Mouse (Mus musculus) embryonic fibroblast, embryonic 13.5 days (primary cell): ENCODE measurements at regions not wholly inside any gene's neighbourhood (a gene's known extent, or its start where the extent isn't known, plus 50 kb on each side); places are given as distances from the start of the nearest gene placed in this dataset.

ENCODE experiments used
- H3K27ac ChIP-seq: 2 replicates; pipeline ENCODE4 v1.5.1; 2012; ENCODE audit warnings: low read length, control low read depth, inconsistent platforms; ENCODE audit not compliant: insufficient read depth
- H3K4me1 ChIP-seq: 2 replicates; pipeline ENCODE4 v1.6.1; 2011; ENCODE audit warnings: low read length; ENCODE audit not compliant: control insufficient read depth, insufficient read depth
- H3K4me3 ChIP-seq: 2 replicates; pipeline ENCODE4 v1.5.1; 2011; ENCODE audit warnings: mild to moderate bottlenecking, control low read depth, low read length; ENCODE audit not compliant: insufficient read depth
- CTCF ChIP-seq: IDR thresholded peaks from 2 replicates; pipeline ENCODE4 v1.5.1; 2011; ENCODE audit warnings: mild to moderate bottlenecking, control low read depth, low read length, moderate library complexity, borderline replicate concordance; ENCODE audit not compliant: insufficient read depth
- POLR2A ChIP-seq: IDR thresholded peaks from 2 replicates; pipeline ENCODE4 v1.6.1; 2011; ENCODE audit warnings: low read depth, mild to moderate bottlenecking, control low read depth, low read length, moderate library complexity

GRCm38 (mm10) chr12:106477040-106477665 is 467.1 kb downstream of the Vrk1 start:
- Histone ChIP-seq H3K4me3 (no peak overlapping the region), H3K4me1 (no peaks in the 10 kb centered on the region), H3K27ac (no peak overlapping the region)
- TF ChIP-seq CTCF (no peak), POLR2A (no peak)

DNA sequence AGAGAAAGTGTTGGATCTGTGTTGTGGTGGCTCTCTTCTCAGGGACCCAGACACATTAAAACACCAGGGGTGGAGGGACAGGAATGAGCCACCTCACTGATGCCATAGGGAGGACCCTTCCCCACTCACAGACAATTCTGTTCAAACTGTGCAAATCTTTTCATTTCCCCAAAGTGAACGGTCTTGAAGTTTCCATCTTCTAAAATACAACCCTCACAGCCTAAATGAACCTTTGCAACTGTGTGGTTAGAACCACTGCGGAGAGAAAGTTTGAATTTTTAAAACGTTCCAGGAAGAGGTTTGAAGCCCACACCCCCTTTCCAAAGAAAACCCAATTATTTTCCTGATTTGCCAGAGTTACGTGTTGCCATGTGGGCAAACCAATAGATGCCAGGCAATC is 467.7 kb downstream of the Vrk1 start:
- Histone ChIP-seq H3K27ac (no peak overlapping the region), H3K4me1 (no peaks in the 10 kb centered on the region), H3K4me3 (no peak overlapping the region)
- TF ChIP-seq POLR2A (no peak), CTCF (no peak)

DNA sequence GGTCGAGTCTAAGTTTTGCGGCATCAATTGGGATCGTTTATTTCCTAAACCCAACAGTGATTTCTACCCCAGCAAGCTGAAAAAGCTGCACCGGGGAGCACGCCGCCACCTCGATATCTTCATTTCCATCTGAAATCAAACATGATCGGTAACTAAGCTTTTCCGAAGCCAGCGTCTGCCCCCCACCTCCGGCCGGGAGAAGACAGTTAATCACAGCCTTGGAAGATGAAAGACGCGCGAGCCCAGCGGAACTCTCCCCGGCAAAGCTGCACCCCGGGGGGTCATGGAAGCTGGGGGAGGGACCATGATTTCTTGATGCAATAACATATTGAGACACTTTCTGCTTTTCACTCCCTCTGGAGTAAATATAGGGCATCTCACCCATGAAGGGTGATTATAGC is 468.4 kb downstream of the Vrk1 start:
- TF ChIP-seq CTCF (no peak), POLR2A (no peak)
- no peaks in the 10 kb centered on the region for H3K4me1 ChIP-seq
- H3K4me3 ChIP-seq, result no peak overlapping the region
- no peak overlapping the region for H3K27ac ChIP-seq

GRCm38 (mm10) chr12:106479067-106479877 is 469.2 kb downstream of the Vrk1 start:
- Histone ChIP-seq H3K4me1 (no peaks in the 10 kb centered on the region), H3K27ac (no peak overlapping the region), H3K4me3 (peak overlapping the region; percentile 7; the same call in 1 of the 2 replicates)
- no peak for TF ChIP-seq CTCF
- no peak for TF ChIP-seq POLR2A

- no peak overlapping the region for H3K27ac ChIP-seq
- peak overlapping the region; percentile 7; the same call in 1 of the 2 replicates for H3K4me3 ChIP-seq
- H3K4me1 ChIP-seq, result no peaks in the 10 kb centered on the region
- TF ChIP-seq POLR2A (no peak), CTCF (no peak)
Observed at GRCm38 (mm10) chr12:106479878-106480194, 469.8 kb downstream of the Vrk1 start.

DNA sequence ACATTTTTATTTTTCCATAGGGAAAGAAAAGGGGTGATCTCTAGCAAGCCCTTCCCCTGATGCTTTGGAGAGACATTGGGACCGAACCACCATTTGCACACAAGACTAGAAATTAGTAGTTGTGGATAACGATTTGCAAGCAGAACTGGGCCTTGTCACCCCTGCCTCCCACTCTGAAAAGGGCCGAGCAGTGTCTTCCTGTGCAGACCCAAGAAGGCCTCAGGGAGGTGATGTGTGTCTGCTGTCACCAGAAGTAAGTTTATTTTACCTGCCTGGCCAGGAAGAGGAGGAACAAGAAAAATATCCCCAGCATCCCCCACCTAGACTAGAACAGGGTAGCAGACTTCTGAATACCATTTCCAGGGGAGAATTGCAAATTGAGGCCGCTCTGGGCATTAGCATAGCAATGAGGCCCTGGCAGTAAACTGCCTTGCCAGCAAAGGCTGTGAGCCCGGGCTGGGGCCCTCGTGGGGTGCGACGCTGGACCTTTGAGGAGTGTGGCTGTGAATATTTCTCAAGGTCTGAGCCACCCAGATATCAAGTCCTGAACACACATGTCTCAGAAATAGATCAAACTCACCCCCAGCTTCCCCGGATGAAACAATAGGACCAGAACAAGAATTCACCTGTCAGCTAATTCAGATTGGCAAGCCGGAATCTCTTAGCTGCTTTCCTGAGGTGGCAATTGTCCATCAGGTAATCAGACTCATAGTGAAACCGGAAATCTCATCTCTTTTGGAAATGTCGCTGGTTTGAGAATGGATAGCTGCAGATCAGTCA is 470.4 kb downstream of the Vrk1 start:
- no peak overlapping the region for H3K4me3 ChIP-seq
- TF ChIP-seq CTCF (no peak), POLR2A (no peak)
- no peaks in the 10 kb centered on the region for H3K4me1 ChIP-seq
- no peak overlapping the region for H3K27ac ChIP-seq

DNA sequence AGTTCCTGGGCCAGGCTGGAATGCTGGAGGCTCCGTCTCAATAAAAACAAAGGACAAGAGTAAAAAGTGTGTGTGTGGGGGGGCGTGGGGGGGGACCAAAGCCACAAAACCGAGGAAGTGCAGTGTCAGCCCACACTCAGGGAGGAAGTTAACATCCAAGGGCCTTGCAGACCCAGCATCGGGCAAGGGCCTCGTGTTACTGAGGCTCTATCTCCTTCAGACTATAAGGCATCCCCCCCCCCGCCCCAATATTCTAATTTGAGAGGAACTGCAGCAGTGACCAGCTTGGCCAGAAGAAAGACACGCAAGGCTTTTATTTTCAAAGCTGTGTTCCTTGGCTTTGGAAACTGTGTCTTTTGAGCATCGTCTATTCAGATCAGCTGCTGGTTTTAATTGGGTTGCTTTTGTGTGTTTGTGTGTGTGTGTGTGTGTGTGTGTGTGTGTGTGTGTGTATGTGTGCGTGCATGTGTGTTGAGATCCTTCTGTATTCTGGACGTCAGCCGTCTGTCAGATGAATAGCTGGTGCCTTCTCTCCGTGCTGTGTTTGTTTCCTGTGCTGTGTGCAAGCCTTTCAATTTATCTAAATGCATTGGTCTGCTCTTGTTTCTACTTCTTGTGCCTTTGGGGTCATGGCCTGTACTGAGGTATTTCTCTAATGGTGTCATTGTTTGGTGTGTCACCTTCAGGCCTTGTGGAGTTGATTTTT is 491.7 kb downstream of the Vrk1 start:
- H3K4me3 ChIP-seq, result no peak overlapping the region
- no peaks in the 10 kb centered on the region for H3K4me1 ChIP-seq
- no peak for TF ChIP-seq POLR2A
- TF ChIP-seq CTCF, result no peak
- no peak overlapping the region for H3K27ac ChIP-seq

DNA sequence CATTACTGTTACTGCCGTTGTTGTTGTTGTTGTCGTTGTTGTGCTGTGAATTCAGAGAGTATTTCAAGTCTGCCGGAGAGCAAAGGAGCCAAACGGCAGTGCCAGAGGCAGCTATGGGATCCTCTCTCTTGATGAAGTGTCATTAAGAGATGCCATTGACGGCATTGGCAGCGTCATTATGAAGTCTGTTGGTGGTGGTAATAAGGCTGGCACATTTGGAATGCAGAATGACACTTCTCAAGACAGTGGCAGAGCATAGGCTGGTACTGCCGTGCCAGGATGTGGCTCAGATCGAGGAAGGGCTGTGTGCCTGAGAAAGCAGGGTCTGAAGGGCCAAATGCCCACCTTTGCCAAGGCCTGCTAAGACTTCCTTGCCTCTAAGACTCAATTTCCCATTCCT is 494.3 kb downstream of the Vrk1 start:
- Histone ChIP-seq H3K4me3 (no peak overlapping the region), H3K4me1 (no peaks in the 10 kb centered on the region), H3K27ac (no peak overlapping the region)
- no peak for TF ChIP-seq CTCF
- TF ChIP-seq POLR2A, result no peak

DNA sequence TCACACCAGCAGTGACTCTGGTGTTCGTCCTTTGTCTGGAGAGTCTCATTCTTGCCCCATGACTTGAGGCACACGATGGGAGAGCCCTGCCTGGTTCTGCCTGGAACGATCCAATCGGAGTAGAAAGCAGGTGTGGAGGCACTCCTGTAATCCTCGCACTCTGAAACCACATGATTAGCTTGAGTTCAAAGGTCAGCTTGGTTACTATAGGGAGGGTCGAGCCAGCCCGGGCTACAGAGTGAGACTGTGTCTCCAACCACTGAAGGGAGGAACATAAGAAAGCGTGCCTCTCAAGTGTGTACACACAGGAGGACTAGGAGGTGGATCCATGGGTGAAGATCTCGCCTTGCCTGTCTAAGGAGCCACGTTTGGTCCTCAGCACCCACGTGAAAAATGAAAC is 504.0 kb downstream of the Vrk1 start:
- H3K4me1 ChIP-seq, result 0 out of 2 replicates have a peak, but pooled peaks cover 3% of the 10 kb centered on the region
- TF ChIP-seq CTCF (no peak), POLR2A (no peak)
- no peak overlapping the region for H3K27ac ChIP-seq
- H3K4me3 ChIP-seq, result no peak overlapping the region
